Mouse (Mus musculus) lung, embryonic 16.5 days (tissue): ENCODE results near the gene Ccdc85c. TPM values are rescaled to one million over a fixed set of nuclear protein-coding genes. Genes with fewer than 3 reads are reported as not detected.

Experiments
- ATAC-seq: fragments of 200-750 bp; cut with Nextera tagmentation; 2 replicates; pipeline ENCODE4 v1.8.0; 2017; ENCODE audit warnings: low read depth, mild to moderate bottlenecking, moderate library complexity
- H3K27ac ChIP-seq: fragments of 300-500 bp; sonication (generic); 2 replicates; pipeline ENCODE4 v1.5.1; 2014; ENCODE audit warnings: mild to moderate bottlenecking, control low read depth, low read length
- H3K27me3 ChIP-seq: fragments of 300-500 bp; sonication (generic); 2 replicates; pipeline ENCODE4 v1.6.1; 2014; ENCODE audit warnings: low read depth, low read length, mixed read lengths; ENCODE audit not compliant: control insufficient read depth, insufficient read depth
- H3K36me3 ChIP-seq: fragments of 300-500 bp; sonication (generic); 2 replicates; pipeline ENCODE4 v1.6.1; 2014; ENCODE audit warnings: low read length; ENCODE audit not compliant: control insufficient read depth, insufficient read depth
- H3K4me1 ChIP-seq: fragments of 300-500 bp; sonication (generic); replicated peaks from 2 replicates; pipeline ENCODE4 v1.6.1; 2014; ENCODE audit warnings: low read length, mixed read lengths; ENCODE audit not compliant: control insufficient read depth, insufficient read depth
- H3K4me2 ChIP-seq: fragments of 300-500 bp; sonication (generic); 2 replicates; pipeline ENCODE4 v1.6.1; 2014; ENCODE audit warnings: low read depth, low read length, control low read depth
- H3K4me3 ChIP-seq: fragments of 300-500 bp; sonication (generic); 2 replicates; pipeline ENCODE4 v1.5.1; 2014; ENCODE audit warnings: mild to moderate bottlenecking, low read length, control low read depth
- H3K9ac ChIP-seq: fragments of 300-500 bp; sonication (generic); 2 replicates; pipeline ENCODE4 v1.6.1; 2014; ENCODE audit warnings: low read length, control low read depth
- H3K9me3 ChIP-seq: fragments of 300-500 bp; sonication (generic); 2 replicates; pipeline ENCODE4 v1.6.1; 2016; ENCODE audit warnings: low read length; ENCODE audit not compliant: control insufficient read depth
- WGBS: fragments of 180-500 bp; shearing (Covaris S2); extraction: QIAGEN DNeasy Blood & Tissue Kit; methylation state at CpG from one replicate; pipeline ENCODE4 v1.1.7; 2014; 5-methylcytosine and 5-hydroxymethylcytosine counted together
- polyA plus RNA-seq: library from polyadenylated mRNA; unstranded; fragments of >200 nt; fragmentation: Nextera tagmentation; extraction: Ambion mirVana; gene quantifications from 2 replicates; pipeline ENCODE4 v1.2.1, GENCODE M21; 2015

The Ccdc85c gene
- polyA plus RNA-seq, 1 experiment from 2014 or later: 5.5 TPM

- H3K4me3 ChIP-seq: no peak overlapping the region
- ATAC-seq: no peak
- H3K27me3 ChIP-seq: no peaks in the 10 kb centered on the region
- H3K9ac ChIP-seq: no peak overlapping the region
- H3K9me3 ChIP-seq: no peaks in the 10 kb centered on the region
- no peak overlapping the region for H3K4me2 ChIP-seq
- no peak overlapping the region for H3K27ac ChIP-seq
- H3K36me3 ChIP-seq: peaks cover 5% of the 10 kb centered on the region
- 83% methylated on average over 15 of the region's 15 CpGs for WGBS
- H3K4me1 ChIP-seq: peaks cover 18% of the 10 kb centered on the region
These were observed 64.6 kb downstream of the Ccdc85c start for GRCm38 (mm10) chr12:108210623-108211022.

DNA sequence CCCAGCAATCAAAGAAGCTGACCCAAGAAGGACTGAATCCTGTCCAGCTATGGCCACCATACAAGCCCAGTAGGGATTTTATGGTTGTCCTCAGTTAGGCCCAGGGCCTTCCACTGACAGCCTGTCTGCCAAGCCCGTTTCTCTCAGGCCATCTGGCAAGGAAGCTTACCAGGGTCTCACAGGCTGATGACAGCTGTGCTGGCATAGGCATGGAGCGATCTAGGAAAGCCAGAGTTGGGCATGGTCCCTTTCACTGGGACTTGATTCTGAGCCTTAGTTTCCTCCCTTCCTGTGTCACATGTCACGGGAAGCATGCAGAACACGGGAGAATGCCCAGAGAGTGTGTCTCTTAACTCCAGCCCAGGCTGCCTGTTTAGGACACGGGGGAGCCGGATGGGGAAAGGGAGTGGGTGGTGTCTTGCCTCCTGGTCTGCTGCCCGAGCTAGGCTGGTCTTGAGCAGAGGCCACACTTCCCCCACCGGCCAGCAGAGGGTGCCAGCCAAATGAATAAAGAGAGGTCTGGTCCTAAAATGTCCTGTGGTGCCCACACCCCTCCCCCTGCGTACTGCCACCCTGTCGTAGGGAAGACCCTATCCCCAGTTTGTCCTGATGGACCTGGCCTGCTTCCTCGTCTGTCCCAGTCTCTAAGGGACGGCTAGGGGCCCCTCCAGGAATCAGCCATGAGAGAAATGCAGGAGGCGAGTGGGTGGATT lies 66.3 kb downstream of the Ccdc85c start:
- H3K27ac ChIP-seq: no peak overlapping the region
- no peak overlapping the region for H3K9ac ChIP-seq
- no peaks in the 10 kb centered on the region for H3K9me3 ChIP-seq
- no peak overlapping the region for H3K4me3 ChIP-seq
- H3K27me3 ChIP-seq: no peaks in the 10 kb centered on the region
- 27% methylated on average over 13 of the region's 13 CpGs for WGBS
- peak; percentile 45 for ATAC-seq
- no peak overlapping the region for H3K4me2 ChIP-seq
- peaks cover 6% of the 10 kb centered on the region for H3K36me3 ChIP-seq
- H3K4me1 ChIP-seq: peaks cover 16% of the 10 kb centered on the region

DNA sequence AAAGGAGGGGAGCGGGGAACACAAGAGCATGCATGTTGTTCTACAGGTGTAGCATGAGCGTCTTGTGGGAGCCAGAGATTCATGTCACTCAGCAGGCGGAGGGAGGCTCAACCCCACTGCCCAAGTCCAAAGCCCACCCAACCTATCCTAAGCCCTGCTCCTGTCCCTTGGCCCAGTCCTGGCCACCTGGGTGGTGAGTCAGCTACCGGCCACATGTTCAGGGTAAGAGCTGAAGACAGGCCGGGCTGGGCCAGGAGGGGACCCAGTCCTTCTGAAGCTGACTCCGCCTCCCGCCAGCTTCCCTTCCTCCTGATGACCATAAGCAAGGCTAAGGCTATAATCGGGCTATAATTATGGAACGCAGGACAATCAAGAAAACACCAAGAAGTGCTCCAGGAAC lies 67.0 kb downstream of the Ccdc85c start:
- Histone ChIP-seq H3K4me3 (no peak overlapping the region), H3K4me1 (peaks cover 15% of the 10 kb centered on the region), H3K9me3 (no peaks in the 10 kb centered on the region), H3K4me2 (no peak overlapping the region), H3K36me3 (peaks cover 7% of the 10 kb centered on the region), H3K27ac (no peak overlapping the region), H3K27me3 (no peaks in the 10 kb centered on the region), H3K9ac (no peak overlapping the region)
- 89% methylated on average over 9 of the region's 9 CpGs for WGBS
- no peak for ATAC-seq

DNA sequence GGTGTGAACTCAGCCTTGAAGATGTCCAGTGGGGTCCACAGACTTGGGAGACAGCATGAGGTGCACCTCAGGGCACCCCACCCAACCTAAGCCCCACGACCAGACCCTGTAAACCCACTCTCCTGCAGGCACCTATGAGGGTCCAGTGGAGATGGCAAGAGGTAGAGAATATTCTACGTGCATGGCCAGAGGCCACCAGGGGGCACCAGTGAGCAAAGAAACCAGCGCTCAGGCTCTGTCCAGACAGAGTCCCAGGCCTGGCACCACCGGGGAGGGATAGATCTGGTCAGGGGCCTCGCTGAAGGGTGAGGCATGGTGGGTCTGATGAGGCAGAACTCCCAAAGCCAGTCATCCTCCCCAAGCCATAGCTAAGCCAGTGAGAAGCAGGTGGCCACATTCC lies 68.6 kb downstream of the Ccdc85c start:
- no peak overlapping the region for H3K27ac ChIP-seq
- peaks cover 5% of the 10 kb centered on the region; the same call in 1 of the 2 replicates for H3K4me1 ChIP-seq
- H3K9me3 ChIP-seq: no peaks in the 10 kb centered on the region
- no peaks in the 10 kb centered on the region for H3K27me3 ChIP-seq
- peak; percentile 63 for ATAC-seq
- H3K9ac ChIP-seq: no peak overlapping the region
- 8% methylated on average over 5 of the region's 5 CpGs for WGBS
- H3K36me3 ChIP-seq: peaks cover 15% of the 10 kb centered on the region
- H3K4me3 ChIP-seq: no peak overlapping the region
- H3K4me2 ChIP-seq: no peak overlapping the region

DNA sequence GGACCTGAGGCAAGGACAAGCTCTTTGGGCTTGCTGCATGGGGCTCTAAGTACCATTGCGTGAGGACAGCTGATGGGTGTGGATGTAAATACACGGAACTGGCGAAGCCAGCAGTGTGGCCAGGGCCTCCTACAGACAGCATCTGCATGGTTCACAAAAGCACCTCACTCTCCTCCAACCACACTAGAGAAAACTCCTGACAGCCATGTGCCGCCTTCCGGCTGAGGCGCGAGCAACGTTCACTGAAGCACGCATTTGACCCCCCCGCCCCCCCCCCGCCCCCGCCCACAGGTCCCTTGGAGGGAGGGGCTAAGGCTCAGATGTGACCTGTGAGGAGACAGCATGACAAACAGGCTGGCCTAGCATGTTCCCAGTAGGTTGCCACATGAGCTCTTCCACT lies 70.2 kb downstream of the Ccdc85c start:
- Histone ChIP-seq H3K4me3 (no peak overlapping the region), H3K36me3 (peaks cover 25% of the 10 kb centered on the region), H3K9ac (no peak overlapping the region), H3K4me1 (0 out of 2 replicates have a peak, but pooled peaks cover 3% of the 10 kb centered on the region), H3K9me3 (no peaks in the 10 kb centered on the region), H3K4me2 (no peak overlapping the region), H3K27me3 (no peaks in the 10 kb centered on the region), H3K27ac (no peak overlapping the region)
- no peak for ATAC-seq
- 76% methylated on average over 12 of the region's 12 CpGs for WGBS

DNA sequence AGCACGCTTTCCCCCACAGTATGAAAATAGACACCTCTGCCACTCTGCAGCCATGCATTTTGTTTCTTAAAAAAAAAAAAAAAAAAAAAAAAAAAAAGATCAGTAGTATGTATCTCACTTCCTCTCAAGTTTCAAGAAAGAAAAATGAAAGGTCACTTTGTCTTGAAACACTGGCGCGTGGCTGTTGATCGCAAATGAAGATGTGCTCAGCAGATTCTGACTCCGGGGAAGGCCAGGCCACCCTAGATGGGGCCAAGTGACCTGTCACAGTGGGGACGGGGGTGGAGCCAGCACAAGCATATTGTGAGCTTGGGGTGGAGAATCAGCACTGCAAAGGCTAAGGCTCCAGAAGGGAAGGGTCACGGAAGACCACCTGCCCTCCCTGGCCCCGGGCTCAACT lies 71.3 kb downstream of the Ccdc85c start:
- Histone ChIP-seq H3K4me1 (0 out of 2 replicates have a peak, but pooled peaks cover 2% of the 10 kb centered on the region), H3K9me3 (no peaks in the 10 kb centered on the region), H3K27ac (no peak overlapping the region), H3K27me3 (no peaks in the 10 kb centered on the region), H3K4me2 (no peak overlapping the region), H3K4me3 (no peak overlapping the region), H3K36me3 (peaks cover 33% of the 10 kb centered on the region), H3K9ac (no peak overlapping the region)
- no peak for ATAC-seq
- 76% methylated on average over 8 of the region's 8 CpGs for WGBS

GRCm38 (mm10) chr12:108200094-108200493 lies 75.1 kb downstream of the Ccdc85c start:
- 88% methylated on average over 1 of the region's 1 CpGs for WGBS
- ATAC-seq: no peak

DNA sequence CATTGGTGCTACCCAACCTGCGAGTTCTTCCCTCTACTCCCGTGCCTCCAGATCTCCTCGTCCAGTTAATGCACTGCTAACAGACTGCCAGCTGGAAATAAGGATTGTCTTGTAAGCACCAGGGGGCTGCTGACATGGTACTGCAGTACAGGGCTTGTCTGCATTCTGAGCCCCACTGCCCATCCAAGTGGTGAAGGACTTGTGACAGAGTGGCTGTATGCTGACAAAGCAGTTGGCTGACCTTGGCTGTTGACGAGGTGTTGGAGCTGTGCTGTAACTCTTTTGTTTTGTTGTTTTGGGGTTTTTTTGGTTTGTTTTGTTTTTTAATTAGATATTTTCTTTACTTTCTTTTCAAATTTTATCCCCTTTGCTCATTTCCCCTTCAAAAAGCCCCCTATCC lies 76.8 kb downstream of the Ccdc85c start:
- H3K27ac ChIP-seq: no peak overlapping the region
- no peaks in the 10 kb centered on the region for H3K9me3 ChIP-seq
- H3K4me3 ChIP-seq: no peak overlapping the region
- 85% methylated on average over 4 of the region's 4 CpGs for WGBS
- peaks cover 66% of the 10 kb centered on the region for H3K36me3 ChIP-seq
- no peak overlapping the region for H3K4me2 ChIP-seq
- H3K9ac ChIP-seq: no peak overlapping the region
- ATAC-seq: no peak
- H3K27me3 ChIP-seq: no peaks in the 10 kb centered on the region
- H3K4me1 ChIP-seq: no peaks in the 10 kb centered on the region

More at GRCm38 (mm10) chr12:108200094-108200493, 75.1 kb downstream of the Ccdc85c start:
- Histone ChIP-seq H3K9me3 (no peaks in the 10 kb centered on the region), H3K9ac (no peak overlapping the region), H3K27ac (no peak overlapping the region), H3K27me3 (no peaks in the 10 kb centered on the region), H3K36me3 (peaks cover 50% of the 10 kb centered on the region), H3K4me3 (no peak overlapping the region), H3K4me2 (no peak overlapping the region), H3K4me1 (no peaks in the 10 kb centered on the region)

- WGBS: 91% methylated on average over 11 of the region's 11 CpGs
- no peaks in the 10 kb centered on the region for H3K9me3 ChIP-seq
- ATAC-seq: no peak
These were observed 79.5 kb downstream of the Ccdc85c start for GRCm38 (mm10) chr12:108195761-108196160.

More at GRCm38 (mm10) chr12:108195761-108196160, 79.5 kb downstream of the Ccdc85c start:
- Histone ChIP-seq H3K27me3 (no peaks in the 10 kb centered on the region), H3K4me3 (no peak overlapping the region), H3K4me1 (no peaks in the 10 kb centered on the region), H3K4me2 (no peak overlapping the region), H3K36me3 (peaks cover 69% of the 10 kb centered on the region), H3K27ac (no peak overlapping the region), H3K9ac (no peak overlapping the region)
